Mouse (Mus musculus): ENCODE results near the gene Pagr1b. TPM values are rescaled to one million over a fixed set of nuclear protein-coding genes. Genes with fewer than 3 reads are reported as not detected.

Pagr1b gene
- polyA plus RNA-seq, 1 experiment from 2014 or later, result 0.50 TPM

DNA sequence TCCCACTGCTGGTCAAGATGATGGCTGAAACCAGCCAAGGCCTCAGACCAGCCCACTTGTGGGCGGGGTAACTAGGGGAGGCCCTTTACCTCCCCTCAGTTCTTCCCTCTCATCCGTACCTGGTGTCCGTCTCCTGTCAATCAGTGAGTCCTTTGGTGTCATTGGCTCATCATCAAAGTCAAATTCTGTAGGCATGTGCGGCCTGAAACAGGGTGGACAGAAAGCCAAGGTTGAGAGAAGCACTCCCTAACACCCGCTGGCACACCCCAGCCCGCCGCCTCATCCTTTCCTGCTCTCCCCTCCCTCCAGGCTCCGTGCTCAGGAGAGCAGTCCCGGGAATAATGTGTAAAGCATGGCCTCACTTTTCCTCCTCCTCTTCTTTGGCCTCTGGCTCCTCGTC is 203 bp downstream of the Pagr1b start:
- under 1% methylated on average over 10 of the region's 10 CpGs for WGBS
- ATAC-seq, result peak; percentile 19

GRCm38 (mm10) chr7:127014993-127015392 is 1.3 kb downstream of the Pagr1b start:
- no peaks in the 10 kb centered on the region for H3K9me3 ChIP-seq (replicated peaks; ENCODE audit: control insufficient read depth, low read length, poor library complexity, severe bottlenecking)
- H3K36me3 ChIP-seq (ENCODE audit: control insufficient read depth, insufficient read depth, low read length), result peaks cover 6% of the 10 kb centered on the region
- H3K4me2 ChIP-seq (ENCODE audit: low read length), result no peak overlapping the region
- 96% methylated on average over 12 of the region's 12 CpGs for WGBS
- ATAC-seq, result no peak
- peaks cover 40% of the 10 kb centered on the region for H3K4me1 ChIP-seq (ENCODE audit: control insufficient read depth, insufficient read depth, low read length)
- no peaks in the 10 kb centered on the region for H3K27me3 ChIP-seq (ENCODE audit: control insufficient read depth, insufficient read depth, low read depth, low read length)
- no peak overlapping the region for H3K9ac ChIP-seq (ENCODE audit: low read depth, low read length)
- H3K4me3 ChIP-seq (ENCODE audit: low read depth, low read length), result no peak overlapping the region
- H3K27ac ChIP-seq (ENCODE audit: low read length), result no peak overlapping the region

More for the DNA sequence above, 203 bp downstream of the Pagr1b start:
- Histone ChIP-seq H3K4me2 (ENCODE audit: low read length) (peak overlapping the region; percentile 80), H3K36me3 (ENCODE audit: control insufficient read depth, insufficient read depth, low read length) (peaks cover 6% of the 10 kb centered on the region), H3K9ac (ENCODE audit: low read depth, low read length) (peak overlapping the region; percentile 81), H3K4me1 (ENCODE audit: control insufficient read depth, insufficient read depth, low read length) (peaks cover 47% of the 10 kb centered on the region), H3K9me3 (replicated peaks; ENCODE audit: control insufficient read depth, low read length, poor library complexity, severe bottlenecking) (no peaks in the 10 kb centered on the region), H3K4me3 (ENCODE audit: low read depth, low read length) (peak overlapping the region; percentile 58), H3K27me3 (ENCODE audit: control insufficient read depth, insufficient read depth, low read depth, low read length) (no peaks in the 10 kb centered on the region), H3K27ac (ENCODE audit: low read length) (peak overlapping the region; percentile 94)

DNA sequence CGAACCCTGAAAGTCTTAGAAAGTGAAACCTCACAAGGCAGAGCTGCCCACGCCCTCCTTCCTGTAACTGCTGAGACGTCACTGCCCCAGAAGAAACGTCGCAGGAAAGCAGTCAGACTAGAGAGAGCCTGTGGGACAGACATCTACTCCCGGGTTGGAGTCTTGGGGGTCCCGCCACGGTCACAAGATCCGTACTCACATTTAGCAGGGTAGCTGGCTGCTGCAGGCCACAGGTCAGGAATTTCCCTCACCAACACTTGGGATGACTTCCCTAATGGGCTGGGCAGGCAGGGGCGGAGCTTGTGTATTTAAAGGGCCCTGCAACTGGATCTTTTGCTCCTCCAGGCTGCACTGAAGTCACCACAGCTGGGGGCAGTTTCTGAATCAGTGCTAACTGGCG is 2.0 kb downstream of the Pagr1b start, which contains the start of gene Mvp:
Mvp (minus strand) TSS at position 302 of the 400 bp plus-strand sequence.
- Histone ChIP-seq H3K27me3 (ENCODE audit: control insufficient read depth, insufficient read depth, low read depth, low read length) (no peaks in the 10 kb centered on the region), H3K36me3 (ENCODE audit: control insufficient read depth, insufficient read depth, low read length) (peaks cover 6% of the 10 kb centered on the region), H3K27ac (ENCODE audit: low read length) (no peak within 1 kb of the TSS), H3K9me3 (replicated peaks; ENCODE audit: control insufficient read depth, low read length, poor library complexity, severe bottlenecking) (no peaks in the 10 kb centered on the region), H3K4me2 (ENCODE audit: low read length) (peak within 1 kb of the TSS; percentile 80; the same call in 1 of the 2 replicates), H3K4me1 (ENCODE audit: control insufficient read depth, insufficient read depth, low read length) (peaks cover 34% of the 10 kb centered on the region), H3K4me3 (ENCODE audit: low read depth, low read length) (peak within 1 kb of the TSS; percentile 5; the same call in 1 of the 2 replicates), H3K9ac (ENCODE audit: low read depth, low read length) (peak within 1 kb of the TSS; percentile 81; the same call in 1 of the 2 replicates)
- no peak for ATAC-seq
- WGBS, result 78% methylated on average over 11 of the region's 11 CpGs

DNA sequence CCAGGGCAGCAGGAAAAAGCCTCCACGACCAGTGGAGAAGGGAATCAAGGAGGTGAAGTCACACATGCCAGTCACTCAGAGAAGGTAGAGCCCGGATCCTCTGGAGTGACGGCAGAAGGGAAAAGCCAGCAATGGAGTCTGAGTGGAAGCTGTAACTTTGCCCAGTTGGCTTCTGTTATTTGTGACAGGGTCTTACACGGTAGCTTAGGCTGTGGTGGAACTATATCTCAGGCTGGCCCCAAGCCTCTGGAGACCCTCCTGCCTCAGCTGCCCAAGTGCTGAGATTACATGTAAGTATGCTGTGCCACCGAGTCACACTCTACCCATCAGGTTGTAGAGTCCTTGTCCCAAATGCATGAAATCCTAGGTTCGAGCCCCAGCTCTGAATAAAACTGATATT is 2.9 kb downstream of the Pagr1b start:
- Histone ChIP-seq H3K27ac (ENCODE audit: low read length) (no peak overlapping the region), H3K4me2 (ENCODE audit: low read length) (no peak overlapping the region), H3K4me3 (ENCODE audit: low read depth, low read length) (no peak overlapping the region), H3K27me3 (ENCODE audit: control insufficient read depth, insufficient read depth, low read depth, low read length) (no peaks in the 10 kb centered on the region), H3K9ac (ENCODE audit: low read depth, low read length) (no peak overlapping the region), H3K36me3 (ENCODE audit: control insufficient read depth, insufficient read depth, low read length) (peaks cover 6% of the 10 kb centered on the region), H3K4me1 (ENCODE audit: control insufficient read depth, insufficient read depth, low read length) (peaks cover 25% of the 10 kb centered on the region), H3K9me3 (replicated peaks; ENCODE audit: control insufficient read depth, low read length, poor library complexity, severe bottlenecking) (no peaks in the 10 kb centered on the region)
- 96% methylated on average over 6 of the region's 6 CpGs for WGBS
- no peak for ATAC-seq

DNA sequence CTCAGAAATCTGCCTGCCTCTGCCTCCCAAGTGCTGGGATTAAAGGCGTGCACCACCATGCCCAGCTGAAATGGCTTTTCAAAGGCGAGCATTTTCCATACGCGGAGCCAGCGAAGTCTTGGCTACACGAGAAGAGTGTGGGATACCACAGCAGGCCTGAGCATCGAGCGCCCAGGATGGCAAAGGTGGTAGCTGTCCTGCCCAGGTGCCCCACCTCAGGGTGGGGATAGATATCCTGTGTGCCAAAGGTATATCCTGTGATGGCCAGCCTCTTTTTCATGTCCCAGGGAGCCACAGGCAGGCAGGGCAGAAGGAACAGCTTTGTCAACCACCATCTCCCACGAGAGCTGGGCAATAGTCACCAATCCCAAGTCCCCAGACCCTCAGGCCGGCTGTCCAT is 3.4 kb downstream of the Pagr1b start:
- ATAC-seq, result no peak

DNA sequence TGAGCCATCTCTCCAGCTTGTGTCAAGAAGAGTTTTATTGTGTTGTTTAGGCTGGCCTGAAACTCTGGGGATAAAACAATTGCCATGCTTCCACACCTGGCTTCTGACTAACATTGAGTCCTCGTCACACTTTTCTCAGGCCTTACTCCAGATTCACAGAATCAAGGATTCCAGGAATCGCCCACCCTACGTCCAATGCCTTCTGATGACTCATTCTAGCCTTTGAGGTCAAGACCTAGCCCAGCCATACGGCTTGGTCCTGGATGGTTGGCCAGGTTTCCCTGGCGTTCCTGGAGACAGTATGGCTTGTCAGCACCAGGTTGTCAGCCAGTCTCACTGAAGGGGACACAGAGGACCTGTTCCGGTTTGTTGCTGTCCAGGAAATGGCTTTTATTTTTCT is 3.9 kb downstream of the Pagr1b start:
- Histone ChIP-seq H3K27me3 (ENCODE audit: control insufficient read depth, insufficient read depth, low read depth, low read length) (no peaks in the 10 kb centered on the region), H3K4me1 (ENCODE audit: control insufficient read depth, insufficient read depth, low read length) (peaks cover 15% of the 10 kb centered on the region), H3K27ac (ENCODE audit: low read length) (no peak overlapping the region), H3K9me3 (replicated peaks; ENCODE audit: control insufficient read depth, low read length, poor library complexity, severe bottlenecking) (no peaks in the 10 kb centered on the region), H3K4me3 (ENCODE audit: low read depth, low read length) (no peak overlapping the region), H3K4me2 (ENCODE audit: low read length) (no peak overlapping the region), H3K36me3 (ENCODE audit: control insufficient read depth, insufficient read depth, low read length) (peaks cover 6% of the 10 kb centered on the region), H3K9ac (ENCODE audit: low read depth, low read length) (no peak overlapping the region)
- ATAC-seq, result no peak
- 88% methylated on average over 6 of the region's 6 CpGs for WGBS

More for the DNA sequence above, 3.4 kb downstream of the Pagr1b start:
- Histone ChIP-seq H3K4me1 (ENCODE audit: control insufficient read depth, insufficient read depth, low read length) (peaks cover 19% of the 10 kb centered on the region), H3K27me3 (ENCODE audit: control insufficient read depth, insufficient read depth, low read depth, low read length) (no peaks in the 10 kb centered on the region), H3K4me2 (ENCODE audit: low read length) (no peak overlapping the region), H3K36me3 (ENCODE audit: control insufficient read depth, insufficient read depth, low read length) (peaks cover 6% of the 10 kb centered on the region), H3K9ac (ENCODE audit: low read depth, low read length) (no peak overlapping the region), H3K4me3 (ENCODE audit: low read depth, low read length) (no peak overlapping the region), H3K9me3 (replicated peaks; ENCODE audit: control insufficient read depth, low read length, poor library complexity, severe bottlenecking) (no peaks in the 10 kb centered on the region), H3K27ac (ENCODE audit: low read length) (no peak overlapping the region)
- 96% methylated on average over 10 of the region's 10 CpGs for WGBS

DNA sequence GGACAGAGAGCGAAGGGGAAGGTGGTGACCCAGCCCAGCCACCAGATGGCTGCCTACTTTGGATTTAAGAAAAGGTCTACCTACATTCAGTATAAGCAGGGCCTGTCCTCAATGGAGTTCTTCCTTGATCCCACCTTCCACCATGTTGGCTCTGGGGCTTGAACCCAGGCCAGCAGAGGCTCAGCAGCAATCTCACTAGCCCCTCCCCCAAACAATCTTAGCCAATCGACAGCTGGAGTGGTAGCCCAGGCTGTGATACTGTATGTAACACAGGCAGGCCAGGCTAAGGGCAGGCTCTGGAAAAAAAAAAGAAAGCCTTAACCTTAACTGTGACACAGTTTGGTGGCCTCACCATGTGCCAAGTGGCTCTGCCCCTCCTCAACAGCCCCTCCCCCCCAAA is 4.6 kb downstream of the Pagr1b start:
- Histone ChIP-seq H3K27me3 (ENCODE audit: control insufficient read depth, insufficient read depth, low read depth, low read length) (no peaks in the 10 kb centered on the region), H3K4me3 (ENCODE audit: low read depth, low read length) (no peak overlapping the region), H3K36me3 (ENCODE audit: control insufficient read depth, insufficient read depth, low read length) (peaks cover 6% of the 10 kb centered on the region), H3K9me3 (replicated peaks; ENCODE audit: control insufficient read depth, low read length, poor library complexity, severe bottlenecking) (no peaks in the 10 kb centered on the region), H3K9ac (ENCODE audit: low read depth, low read length) (no peak overlapping the region), H3K4me2 (ENCODE audit: low read length) (no peak overlapping the region), H3K27ac (ENCODE audit: low read length) (no peak overlapping the region), H3K4me1 (ENCODE audit: control insufficient read depth, insufficient read depth, low read length) (peaks cover 14% of the 10 kb centered on the region)
- no peak for ATAC-seq
- 57% methylated on average over 2 of the region's 2 CpGs for WGBS

GRCm38 (mm10) chr7:127011051-127011450 is 5.2 kb downstream of the Pagr1b start:
- Histone ChIP-seq H3K27me3 (ENCODE audit: control insufficient read depth, insufficient read depth, low read depth, low read length) (no peaks in the 10 kb centered on the region), H3K9me3 (replicated peaks; ENCODE audit: control insufficient read depth, low read length, poor library complexity, severe bottlenecking) (no peaks in the 10 kb centered on the region), H3K4me3 (ENCODE audit: low read depth, low read length) (no peak overlapping the region), H3K36me3 (ENCODE audit: control insufficient read depth, insufficient read depth, low read length) (peaks cover 6% of the 10 kb centered on the region), H3K27ac (ENCODE audit: low read length) (no peak overlapping the region), H3K4me2 (ENCODE audit: low read length) (no peak overlapping the region), H3K9ac (ENCODE audit: low read depth, low read length) (no peak overlapping the region), H3K4me1 (ENCODE audit: control insufficient read depth, insufficient read depth, low read length) (peaks cover 14% of the 10 kb centered on the region)
- WGBS, result 98% methylated on average over 2 of the region's 2 CpGs
- ATAC-seq, result no peak

- no peak for ATAC-seq
- WGBS, result 86% methylated on average over 17 of the region's 17 CpGs
- no peak overlapping the region for H3K9ac ChIP-seq (ENCODE audit: low read depth, low read length)
These were observed 6.8 kb downstream of the Pagr1b start for GRCm38 (mm10) chr7:127009307-127010085.

More at GRCm38 (mm10) chr7:127009307-127010085, 6.8 kb downstream of the Pagr1b start:
- Histone ChIP-seq H3K4me3 (ENCODE audit: low read depth, low read length) (no peak overlapping the region), H3K27ac (ENCODE audit: low read length) (no peak overlapping the region), H3K4me2 (ENCODE audit: low read length) (no peak overlapping the region), H3K9me3 (replicated peaks; ENCODE audit: control insufficient read depth, low read length, poor library complexity, severe bottlenecking) (no peaks in the 10 kb centered on the region), H3K36me3 (ENCODE audit: control insufficient read depth, insufficient read depth, low read length) (no peaks in the 10 kb centered on the region), H3K4me1 (ENCODE audit: control insufficient read depth, insufficient read depth, low read length) (peaks cover 2% of the 10 kb centered on the region; the same call in 1 of the 2 replicates), H3K27me3 (ENCODE audit: control insufficient read depth, insufficient read depth, low read depth, low read length) (no peaks in the 10 kb centered on the region)
